Comparison of ENCODE assay signal across 15 mouse cellular contexts in genomic region chr1:106274561-106275001, GRCm38 (mm10).
DNase-seq lines count a peak whose midpoint lies in the region; ATAC-seq and TF ChIP-seq lines count a peak whose summit lies in the region.
"Had no signal": no experiment of that assay in that cellular context is flagged by ENCODE, and none has a peak within 500 bp of the region (broad histone marks: within the 10 kb centered on the region; RNA-seq: fewer than 3 reads in every experiment).

No protein-coding gene starts in this region.

- no peaks in the 10 kb centered on the region for H3K9me3 ChIP-seq in heart, postnatal 0 days (replicated peaks; ENCODE audit: control insufficient read depth, low read length)
- no peaks in the 10 kb centered on the region for H3K9me3 ChIP-seq in midbrain, embryonic 11.5 days (ENCODE audit: control insufficient read depth, low read length)
- no peaks in the 10 kb centered on the region for H3K9me3 ChIP-seq in midbrain, embryonic 10.5 days (replicated peaks)
- no peaks in the 10 kb centered on the region for H3K9me3 ChIP-seq in forebrain, postnatal 0 days (ENCODE audit: low read length)
- H3K9me3 ChIP-seq: embryonic facial prominence, embryonic 12.5 days; liver, embryonic 13.5 days had no signal

- H3K9ac ChIP-seq in heart, postnatal 0 days (replicated peaks; ENCODE audit: low read depth, low read length), result no peak overlapping the region
- H3K9ac ChIP-seq in midbrain, embryonic 11.5 days (ENCODE audit: low read length), result no peak overlapping the region
- H3K9ac ChIP-seq in forebrain, postnatal 0 days, result no peak overlapping the region
- H3K9ac ChIP-seq: embryonic facial prominence, embryonic 12.5 days; liver, embryonic 13.5 days had no signal

- no peak for DNase-seq in heart, postnatal 0 days (ENCODE audit: low spot score)
- no peak for DNase-seq in heart, postnatal 25 days (ENCODE audit: low spot score)
- peak; percentile 81 for DNase-seq in midbrain, embryonic 11.5 days (ENCODE audit: low spot score, missing footprints)
- DNase-seq in midbrain, embryonic 10.5 days (ENCODE audit: low spot score), result no peak
- peak; percentile 32 for DNase-seq in forebrain, postnatal 0 days
- peak; percentile 57 for DNase-seq in retina, embryonic 14.5 days (ENCODE audit: low spot score)
- no peak for DNase-seq in left cerebral cortex, postnatal 10 days (ENCODE audit: extremely low spot score in 1 of 2, low spot score in 2 of 2)
- no peak for DNase-seq in thymus, postnatal 0 days (ENCODE audit: low spot score)
- DNase-seq: cerebellum, adult 11 months; gastrocnemius, postnatal 14 days; liver, embryonic 13.5 days; right cerebral cortex, postnatal 25 days; thymus, adult 18-20 months had no signal

- 49% methylated on average over 10 of the region's 10 CpGs for WGBS in heart, postnatal 0 days
- 50% methylated on average over 10 of the region's 10 CpGs for WGBS in midbrain, embryonic 11.5 days
- WGBS in midbrain, embryonic 10.5 days, result 56% methylated on average over 10 of the region's 10 CpGs
- 21% methylated on average over 10 of the region's 10 CpGs for WGBS in forebrain, postnatal 0 days

- H3K27ac ChIP-seq in heart, postnatal 0 days (ENCODE audit: low read depth), result no peak overlapping the region; the same call in 1 of the 2 replicates
- no peak overlapping the region for H3K27ac ChIP-seq in midbrain, embryonic 11.5 days (ENCODE audit: low read depth, low read length)
- H3K27ac ChIP-seq in midbrain, embryonic 10.5 days (replicated peaks), result no peak overlapping the region
- H3K27ac ChIP-seq in forebrain, postnatal 0 days (ENCODE audit: low read depth, low read length), result peak overlapping the region; percentile 3; the same call in 1 of the 2 replicates
- H3K27ac ChIP-seq: embryonic facial prominence, embryonic 12.5 days; liver, embryonic 13.5 days had no signal

- 0 out of 2 replicates have a peak overlapping the region, but pooled peaks have one; percentile 1 for H3K4me2 ChIP-seq in heart, postnatal 0 days (ENCODE audit: low read depth, low read length)
- no peak overlapping the region for H3K4me2 ChIP-seq in midbrain, embryonic 11.5 days
- peak overlapping the region; percentile 8; the same call in 1 of the 2 replicates for H3K4me2 ChIP-seq in forebrain, postnatal 0 days (ENCODE audit: low read depth)
- H3K4me2 ChIP-seq: embryonic facial prominence, embryonic 12.5 days; liver, embryonic 13.5 days had no signal

- H3K4me3 ChIP-seq in heart, postnatal 0 days (ENCODE audit: low read depth, low read length), result no peak overlapping the region
- no peak overlapping the region for H3K4me3 ChIP-seq in midbrain, embryonic 11.5 days (ENCODE audit: low read depth, low read length)
- H3K4me3 ChIP-seq in midbrain, embryonic 10.5 days, result no peak overlapping the region
- no peak overlapping the region for H3K4me3 ChIP-seq in forebrain, postnatal 0 days (ENCODE audit: low read depth, low read length)
- H3K4me3 ChIP-seq: embryonic facial prominence, embryonic 12.5 days; liver, embryonic 13.5 days had no signal

- intact Hi-C loops in heart, postnatal 25 days (cut with DNase I), result no loop called here
- intact Hi-C loops in left cerebral cortex, postnatal 10 days (cut with DNase I), result no loop called here

- no peak for TF ChIP-seq CTCF in heart, postnatal 0 days (IDR thresholded peaks at IDR 0.05; ENCODE audit: low read depth)
- TF ChIP-seq CTCF in forebrain, postnatal 0 days (IDR thresholded peaks at IDR 0.05; ENCODE audit: low read depth), result 0 out of 2 replicates have a peak, but pooled peaks have one; percentile 8

- ATAC-seq in heart, postnatal 0 days (ENCODE audit: insufficient read depth, low read depth), result no peak
- no peak for ATAC-seq in midbrain, embryonic 11.5 days (ENCODE audit: low FRiP score)
- ATAC-seq in forebrain, postnatal 0 days, result peak; percentile 38
- ATAC-seq: activated CD4-positive, CD25-positive, alpha-beta regulatory T cell, adult 4 months had no signal

- 0 out of 2 replicates have a peak, but pooled peaks cover 7% of the 10 kb centered on the region for H3K4me1 ChIP-seq in heart, postnatal 0 days (ENCODE audit: control insufficient read depth, insufficient read depth)
- H3K4me1 ChIP-seq in midbrain, embryonic 11.5 days (ENCODE audit: control insufficient read depth, insufficient read depth, low read length), result peaks cover 4% of the 10 kb centered on the region; the same call in 1 of the 2 replicates
- H3K4me1 ChIP-seq in midbrain, embryonic 10.5 days, result peaks cover 50% of the 10 kb centered on the region
- H3K4me1 ChIP-seq in forebrain, postnatal 0 days (ENCODE audit: insufficient read depth), result peaks cover 7% of the 10 kb centered on the region; the same call in 1 of the 2 replicates
- H3K4me1 ChIP-seq: liver, embryonic 13.5 days had no signal

- no peaks in the 10 kb centered on the region for H3K36me3 ChIP-seq in heart, postnatal 0 days (replicated peaks; ENCODE audit: control insufficient read depth, insufficient read depth, low read length)
- H3K36me3 ChIP-seq in midbrain, embryonic 11.5 days (ENCODE audit: control insufficient read depth, insufficient read depth, low read length), result no peaks in the 10 kb centered on the region
- no peaks in the 10 kb centered on the region for H3K36me3 ChIP-seq in midbrain, embryonic 10.5 days
- no peaks in the 10 kb centered on the region for H3K36me3 ChIP-seq in forebrain, postnatal 0 days (ENCODE audit: insufficient read depth)
- H3K36me3 ChIP-seq: embryonic facial prominence, embryonic 12.5 days; liver, embryonic 13.5 days had no signal

- TF ChIP-seq EP300 in heart, postnatal 0 days (IDR thresholded peaks at IDR 0.05; ENCODE audit: low read depth), result no peak

- H3K27me3 ChIP-seq in heart, postnatal 0 days (ENCODE audit: control insufficient read depth, insufficient read depth, low read length), result no peaks in the 10 kb centered on the region
- no peaks in the 10 kb centered on the region for H3K27me3 ChIP-seq in midbrain, embryonic 11.5 days (ENCODE audit: control insufficient read depth, insufficient read depth, low read length)
- H3K27me3 ChIP-seq in midbrain, embryonic 10.5 days (ENCODE audit: low read depth, poor library complexity, severe bottlenecking), result no peaks in the 10 kb centered on the region
- no peaks in the 10 kb centered on the region for H3K27me3 ChIP-seq in forebrain, postnatal 0 days (ENCODE audit: insufficient read depth, low read length)
- H3K27me3 ChIP-seq: embryonic facial prominence, embryonic 12.5 days; liver, embryonic 13.5 days had no signal

Comparison
In these comparisons a context has a peak if more than half of its experiments do, and no peak if none do; other contexts are left out.
1. DNase-seq: peak in midbrain, embryonic 11.5 days (single experiment), forebrain, postnatal 0 days (single experiment) and retina, embryonic 14.5 days (single experiment); none in heart, postnatal 0 days (single experiment), heart, postnatal 25 days (single experiment), midbrain, embryonic 10.5 days (single experiment), left cerebral cortex, postnatal 10 days (0 of 2) and thymus, postnatal 0 days (single experiment).